Mouse (Mus musculus): ENCODE data around the gene Klc1. TPM values are rescaled to one million over a fixed set of nuclear protein-coding genes. Genes with fewer than 3 reads are reported as not detected.

Klc1 gene
- total RNA-seq, 2 experiments from 2014 or later: 794 to 814 TPM

- DNase-seq (ENCODE audit: low spot score in 2 of 2): no peak
Observed at GRCm38 (mm10) chr12:111741338-111741737, 17.3 kb upstream of the Klc1 start.

GRCm38 (mm10) chr12:111743419-111743818 lies 15.2 kb upstream of the Klc1 start:
- DNase-seq (ENCODE audit: low spot score in 2 of 2): no peak

- no peak for DNase-seq (ENCODE audit: low spot score in 2 of 2)
Observed at GRCm38 (mm10) chr12:111743981-111744423, 14.6 kb upstream of the Klc1 start.

GRCm38 (mm10) chr12:111745274-111745673 lies 13.4 kb upstream of the Klc1 start:
- no peak for DNase-seq (ENCODE audit: low spot score in 2 of 2)

GRCm38 (mm10) chr12:111746091-111746490 lies 12.6 kb upstream of the Klc1 start:
- DNase-seq (ENCODE audit: low spot score in 2 of 2): no peak

- no peak for DNase-seq (ENCODE audit: low spot score in 2 of 2)
Observed at GRCm38 (mm10) chr12:111747421-111747820, 11.2 kb upstream of the Klc1 start.

- DNase-seq (ENCODE audit: low spot score in 2 of 2): no peak
Observed at GRCm38 (mm10) chr12:111750739-111751138, 7.9 kb upstream of the Klc1 start.

- peak in 1 of 2 experiments; percentile 54 for DNase-seq (ENCODE audit: low spot score in 2 of 2)
Observed at GRCm38 (mm10) chr12:111752491-111752890, 6.2 kb upstream of the Klc1 start.

GRCm38 (mm10) chr12:111753347-111753746 lies 5.3 kb upstream of the Klc1 start:
- DNase-seq (ENCODE audit: low spot score in 2 of 2): no peak

- no peak for DNase-seq (ENCODE audit: low spot score in 2 of 2)
Observed at GRCm38 (mm10) chr12:111754710-111755109, 3.9 kb upstream of the Klc1 start.

GRCm38 (mm10) chr12:111755231-111755630 lies 3.4 kb upstream of the Klc1 start:
- DNase-seq (ENCODE audit: low spot score in 2 of 2): no peak

GRCm38 (mm10) chr12:111756082-111756697 lies 2.5 kb upstream of the Klc1 start:
- DNase-seq (ENCODE audit: low spot score in 2 of 2): no peak

GRCm38 (mm10) chr12:111756698-111757082 lies 2.0 kb upstream of the Klc1 start:
- no peak for DNase-seq (ENCODE audit: low spot score in 2 of 2)

GRCm38 (mm10) chr12:111757561-111758325 lies 906 bp upstream of the Klc1 start:
- no peak for DNase-seq (ENCODE audit: low spot score in 2 of 2)

GRCm38 (mm10) chr12:111759176-111760061 lies 770 bp downstream of the Klc1 start:
- DNase-seq (ENCODE audit: low spot score in 2 of 2): peak in 1 of 2 experiments; percentile 28

- DNase-seq (ENCODE audit: low spot score in 2 of 2): no peak
Observed at GRCm38 (mm10) chr12:111760306-111760908, 1.8 kb downstream of the Klc1 start.

GRCm38 (mm10) chr12:111762620-111763280 lies 4.1 kb downstream of the Klc1 start:
- peak; percentile 26 to 59 for DNase-seq (ENCODE audit: low spot score in 2 of 2)

GRCm38 (mm10) chr12:111766313-111767236 lies 7.9 kb downstream of the Klc1 start:
- DNase-seq (ENCODE audit: low spot score in 2 of 2): no peak

GRCm38 (mm10) chr12:111768322-111768928 lies 9.8 kb downstream of the Klc1 start:
- DNase-seq (ENCODE audit: low spot score in 2 of 2): no peak
